Mouse (Mus musculus) liver, embryonic 13.5 days (tissue): ENCODE data around the gene Arhgap15. TPM values are rescaled to one million over a fixed set of nuclear protein-coding genes. Genes with fewer than 3 reads are reported as not detected.

ENCODE experiments used
- ATAC-seq: fragments of 200-750 bp; cut with Nextera tagmentation; 2 replicates; pipeline ENCODE4 v1.8.0; 2017; ENCODE audit warnings: low read depth, mild to moderate bottlenecking, moderate number of reproducible peaks, moderate library complexity
- DNase-seq: peaks from one replicate; pipeline ENCODE4 v3.0.0; 2022
- H3K27ac ChIP-seq: fragments of 300-500 bp; sonication (generic); 2 replicates; pipeline ENCODE4 v1.5.1; 2015; ENCODE audit warnings: moderate library complexity, mild to moderate bottlenecking, inconsistent platforms
- H3K27me3 ChIP-seq: fragments of 300-500 bp; sonication (generic); 2 replicates; pipeline ENCODE4 v1.6.1; 2015; ENCODE audit warnings: mild to moderate bottlenecking, inconsistent platforms
- H3K36me3 ChIP-seq: fragments of 300-500 bp; sonication (generic); 2 replicates; pipeline ENCODE4 v1.6.1; 2015; ENCODE audit warnings: mild to moderate bottlenecking, inconsistent platforms
- H3K4me1 ChIP-seq: fragments of 300-500 bp; sonication (generic); replicated peaks from 2 replicates; pipeline ENCODE4 v1.6.1; 2015; ENCODE audit warnings: inconsistent platforms
- H3K4me2 ChIP-seq: fragments of 300-500 bp; sonication (generic); 2 replicates; pipeline ENCODE4 v1.6.1; 2015; ENCODE audit warnings: inconsistent platforms, mild to moderate bottlenecking, moderate library complexity
- H3K4me3 ChIP-seq: fragments of 300-500 bp; sonication (generic); replicated peaks from 2 replicates; pipeline ENCODE4 v1.5.1; 2015; ENCODE audit warnings: mild to moderate bottlenecking, inconsistent platforms
- H3K9ac ChIP-seq: fragments of 300-500 bp; sonication (generic); 2 replicates; pipeline ENCODE4 v1.6.1; 2015; ENCODE audit warnings: mild to moderate bottlenecking, inconsistent platforms
- H3K9me3 ChIP-seq: fragments of 300-500 bp; sonication (generic); replicated peaks from 2 replicates; pipeline ENCODE4 v1.6.1; 2016; ENCODE audit warnings: inconsistent platforms
- WGBS: fragments of 180-500 bp; shearing (Covaris S2); methylation state at CpG from one replicate; pipeline ENCODE4 v1.1.7; 2015; ENCODE audit not compliant: insufficient replicate concordance; 5-methylcytosine and 5-hydroxymethylcytosine counted together
- polyA plus RNA-seq: library from polyadenylated mRNA; unstranded; fragments of >200 nt; fragmentation: Nextera tagmentation; extraction: Ambion mirVana; gene quantifications from 2 replicates; pipeline ENCODE4 v1.2.1, GENCODE M21; 2015

Arhgap15 gene
- polyA plus RNA-seq, 1 experiment from 2014 or later = 4.5 TPM

DNA sequence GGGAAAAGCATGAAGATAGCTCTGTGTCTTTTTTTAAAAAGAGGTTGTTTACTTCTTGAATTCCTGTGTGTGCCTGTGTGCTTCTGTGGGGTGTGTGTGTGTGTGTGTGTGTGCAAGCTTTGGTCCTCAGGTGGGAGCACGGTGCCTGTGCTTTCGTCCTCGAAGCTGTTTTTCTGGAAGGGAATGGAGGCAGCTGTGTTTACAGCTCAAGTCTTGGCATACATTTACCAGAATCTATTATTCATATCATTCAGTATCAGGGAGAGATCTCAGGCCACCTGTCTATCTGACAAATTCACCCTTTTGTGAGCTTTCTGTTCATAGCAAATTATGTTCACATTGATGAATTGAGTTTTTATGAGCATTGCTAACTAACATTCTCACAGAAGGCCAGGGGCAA is 550.5 kb downstream of the Arhgap15 start:
- Histone ChIP-seq H3K4me2 (no peak overlapping the region), H3K36me3 (no peaks in the 10 kb centered on the region), H3K27ac (no peak overlapping the region), H3K9me3 (no peaks in the 10 kb centered on the region), H3K4me1 (no peaks in the 10 kb centered on the region), H3K4me3 (no peak overlapping the region), H3K27me3 (no peaks in the 10 kb centered on the region), H3K9ac (no peak overlapping the region)
- WGBS = 80% methylated on average over 3 of the region's 3 CpGs
- DNase-seq (no peak), ATAC-seq (no peak)

DNA sequence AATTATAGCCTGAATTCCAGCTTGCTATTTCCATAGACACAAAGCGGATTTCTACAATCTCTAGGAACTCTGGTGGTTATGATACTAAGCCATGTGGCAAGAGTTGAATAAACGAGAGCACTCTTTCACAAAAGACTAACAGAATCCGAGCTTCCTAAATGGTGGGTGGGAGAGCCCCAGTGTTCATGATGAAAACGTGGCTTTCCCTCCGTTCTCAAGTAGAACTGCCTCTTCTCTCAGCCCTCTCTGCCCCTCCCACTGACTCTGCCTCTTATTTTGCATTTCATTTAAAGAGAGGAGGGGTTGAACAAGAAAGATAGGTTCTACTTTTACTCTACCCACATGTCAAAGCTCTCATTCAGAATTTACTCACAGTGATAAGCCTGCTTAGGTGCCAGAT is 551.3 kb downstream of the Arhgap15 start:
- no peaks in the 10 kb centered on the region for H3K4me1 ChIP-seq
- no peak overlapping the region for H3K27ac ChIP-seq
- no peak overlapping the region for H3K9ac ChIP-seq
- no peak for ATAC-seq
- no peak overlapping the region for H3K4me3 ChIP-seq
- no peaks in the 10 kb centered on the region for H3K9me3 ChIP-seq
- 50% methylated on average over 5 of the region's 5 CpGs for WGBS
- H3K4me2 ChIP-seq = no peak overlapping the region
- DNase-seq = no peak
- no peaks in the 10 kb centered on the region for H3K27me3 ChIP-seq
- H3K36me3 ChIP-seq = no peaks in the 10 kb centered on the region

- Histone ChIP-seq H3K27ac (no peak overlapping the region), H3K36me3 (no peaks in the 10 kb centered on the region), H3K4me2 (no peak overlapping the region), H3K9me3 (no peaks in the 10 kb centered on the region), H3K9ac (no peak overlapping the region), H3K4me1 (no peaks in the 10 kb centered on the region), H3K27me3 (no peaks in the 10 kb centered on the region), H3K4me3 (no peak overlapping the region)
- DNase-seq = no peak
- WGBS = 43% methylated on average over 6 of the region's 6 CpGs
- no peak for ATAC-seq
These were observed 551.8 kb downstream of the Arhgap15 start for GRCm38 (mm10) chr2:44300466-44300865.

GRCm38 (mm10) chr2:44304261-44304970 is 555.8 kb downstream of the Arhgap15 start:
- H3K9ac ChIP-seq = no peak overlapping the region
- H3K4me1 ChIP-seq = peaks cover 7% of the 10 kb centered on the region
- H3K9me3 ChIP-seq = no peaks in the 10 kb centered on the region
- no peaks in the 10 kb centered on the region for H3K36me3 ChIP-seq
- H3K27me3 ChIP-seq = no peaks in the 10 kb centered on the region
- no peak overlapping the region for H3K4me3 ChIP-seq
- DNase-seq (no peak), ATAC-seq (no peak)
- no peak overlapping the region for H3K4me2 ChIP-seq
- H3K27ac ChIP-seq = no peak overlapping the region
- 69% methylated on average over 9 of the region's 9 CpGs for WGBS

DNA sequence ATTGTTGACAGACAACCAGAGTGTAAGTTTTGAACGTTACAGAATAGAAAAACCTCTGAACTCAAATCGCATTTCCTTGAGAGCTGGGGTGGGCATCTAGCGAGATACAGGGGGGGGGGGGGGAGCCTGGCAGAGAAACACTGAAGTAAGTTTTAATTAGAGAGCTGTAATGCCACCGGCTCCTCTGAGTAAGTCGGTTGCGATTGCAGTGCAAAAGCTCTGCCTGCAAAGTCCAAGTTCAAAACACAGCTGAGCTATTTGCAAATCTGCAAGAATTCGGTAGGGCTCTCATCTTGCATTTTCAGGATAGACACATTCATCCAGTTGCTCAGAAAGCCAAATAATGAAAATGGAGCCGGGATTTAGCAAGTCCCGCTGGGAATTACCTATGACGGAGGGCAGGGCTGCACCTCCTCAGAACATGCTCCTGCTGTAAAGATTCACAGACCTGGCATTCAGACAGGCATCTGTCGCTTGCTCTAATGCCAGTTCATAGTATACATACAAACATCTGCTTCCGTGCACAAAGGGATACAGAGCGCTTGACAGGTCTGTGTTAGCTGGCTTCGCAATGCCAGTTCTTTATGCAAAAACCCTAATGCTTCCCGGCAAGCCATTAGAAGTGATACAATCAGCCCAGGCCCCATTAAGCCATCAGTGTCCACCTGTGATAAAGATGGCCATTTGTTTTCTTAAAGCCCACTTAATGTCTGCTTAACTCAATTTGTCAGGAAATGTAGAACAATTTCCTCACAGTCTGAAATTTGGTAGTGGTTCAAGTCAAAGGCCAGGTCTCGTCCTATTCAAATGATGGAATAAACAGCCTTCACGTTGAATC is 556.6 kb downstream of the Arhgap15 start:
- H3K4me1 ChIP-seq = peaks cover 7% of the 10 kb centered on the region
- 68% methylated on average over 17 of the region's 17 CpGs for WGBS
- no peak for DNase-seq
- H3K36me3 ChIP-seq = no peaks in the 10 kb centered on the region
- H3K4me3 ChIP-seq = no peak overlapping the region
- H3K27ac ChIP-seq = no peak overlapping the region
- no peaks in the 10 kb centered on the region for H3K27me3 ChIP-seq
- no peaks in the 10 kb centered on the region for H3K9me3 ChIP-seq
- ATAC-seq = no peak
- no peak overlapping the region for H3K9ac ChIP-seq
- H3K4me2 ChIP-seq = no peak overlapping the region

- peaks cover 10% of the 10 kb centered on the region for H3K4me1 ChIP-seq
- WGBS = 39% methylated on average over 2 of the region's 2 CpGs
- no peaks in the 10 kb centered on the region for H3K9me3 ChIP-seq
- no peak overlapping the region for H3K4me3 ChIP-seq
- no peak overlapping the region for H3K4me2 ChIP-seq
- H3K36me3 ChIP-seq = no peaks in the 10 kb centered on the region
- no peaks in the 10 kb centered on the region for H3K27me3 ChIP-seq
- ATAC-seq (no peak), DNase-seq (no peak)
- no peak overlapping the region for H3K9ac ChIP-seq
- no peak overlapping the region for H3K27ac ChIP-seq
These were observed 557.5 kb downstream of the Arhgap15 start for GRCm38 (mm10) chr2:44306137-44306536.

DNA sequence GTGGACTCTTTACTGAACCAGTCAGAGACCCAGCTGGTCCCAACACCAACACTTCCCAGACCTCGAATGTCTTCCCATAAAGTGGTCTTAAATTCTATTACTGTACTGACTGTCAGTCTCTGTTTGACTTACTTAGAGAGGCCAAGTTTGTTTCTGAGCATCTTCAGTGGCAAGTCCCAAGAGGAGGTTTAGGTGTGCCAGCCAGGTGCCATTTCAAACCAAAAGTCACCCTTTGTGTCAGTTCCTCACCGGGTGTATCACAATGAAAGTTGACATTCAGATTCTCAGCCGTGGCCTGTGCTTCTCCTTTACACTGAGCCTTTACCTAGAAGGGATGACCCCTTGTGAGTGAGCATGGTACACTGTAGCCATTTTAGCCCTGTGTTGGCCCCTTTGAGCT is 560.5 kb downstream of the Arhgap15 start:
- no peaks in the 10 kb centered on the region for H3K27me3 ChIP-seq
- no peak overlapping the region for H3K4me3 ChIP-seq
- no peaks in the 10 kb centered on the region for H3K36me3 ChIP-seq
- peaks cover 21% of the 10 kb centered on the region for H3K4me1 ChIP-seq
- no peak overlapping the region for H3K9ac ChIP-seq
- 69% methylated on average over 3 of the region's 3 CpGs for WGBS
- DNase-seq (no peak), ATAC-seq (no peak)
- no peak overlapping the region for H3K27ac ChIP-seq
- H3K4me2 ChIP-seq = no peak overlapping the region
- no peaks in the 10 kb centered on the region for H3K9me3 ChIP-seq

GRCm38 (mm10) chr2:44309556-44309955 is 560.9 kb downstream of the Arhgap15 start:
- no peaks in the 10 kb centered on the region for H3K36me3 ChIP-seq
- peaks cover 23% of the 10 kb centered on the region for H3K4me1 ChIP-seq
- H3K4me2 ChIP-seq = no peak overlapping the region
- no peaks in the 10 kb centered on the region for H3K9me3 ChIP-seq
- 70% methylated on average over 1 of the region's 1 CpGs for WGBS
- no peak overlapping the region for H3K9ac ChIP-seq
- H3K4me3 ChIP-seq = no peak overlapping the region
- H3K27me3 ChIP-seq = no peaks in the 10 kb centered on the region
- no peak for DNase-seq
- no peak for ATAC-seq
- H3K27ac ChIP-seq = no peak overlapping the region

DNA sequence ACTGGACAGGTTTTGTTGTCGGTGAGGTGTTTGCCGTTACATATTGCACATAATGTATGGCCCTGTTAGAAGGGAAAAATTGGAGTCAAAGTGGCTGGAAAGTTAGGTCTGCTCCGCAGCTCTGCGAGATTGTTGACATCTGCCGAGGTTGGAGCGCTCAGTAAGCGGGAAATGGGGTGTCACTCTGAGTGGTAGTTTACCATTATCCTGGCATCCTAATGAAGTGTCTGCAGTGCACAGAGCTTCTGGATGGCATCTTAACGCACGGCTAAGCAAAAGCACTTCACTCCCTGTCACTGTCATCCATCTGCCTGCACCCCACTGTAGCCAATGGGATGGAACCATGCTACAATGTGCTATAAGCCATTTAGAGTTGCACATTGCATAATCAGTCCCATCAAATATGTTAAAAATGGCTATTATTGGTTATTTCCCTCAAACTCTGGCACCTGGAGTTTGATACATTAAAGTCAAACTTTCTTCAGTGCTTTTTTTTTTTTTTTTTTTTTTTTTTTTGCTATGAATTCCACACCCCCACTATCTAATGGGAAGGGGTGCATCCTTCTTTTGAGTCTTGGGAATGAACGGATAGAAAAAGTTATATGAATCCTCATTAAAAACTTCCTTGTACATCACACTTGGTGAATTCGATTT is 561.6 kb downstream of the Arhgap15 start:
- H3K9ac ChIP-seq = no peak overlapping the region
- H3K27ac ChIP-seq = no peak overlapping the region
- no peaks in the 10 kb centered on the region for H3K9me3 ChIP-seq
- ATAC-seq (no peak), DNase-seq (no peak)
- H3K4me2 ChIP-seq = no peak overlapping the region
- no peaks in the 10 kb centered on the region for H3K27me3 ChIP-seq
- 86% methylated on average over 11 of the region's 11 CpGs for WGBS
- no peaks in the 10 kb centered on the region for H3K36me3 ChIP-seq
- no peak overlapping the region for H3K4me3 ChIP-seq
- H3K4me1 ChIP-seq = peaks cover 25% of the 10 kb centered on the region

GRCm38 (mm10) chr2:44311216-44311615 is 562.6 kb downstream of the Arhgap15 start:
- WGBS = 44% methylated on average over 10 of the region's 10 CpGs
- ATAC-seq (no peak), DNase-seq (no peak)
- no peak overlapping the region for H3K27ac ChIP-seq
- H3K9ac ChIP-seq = no peak overlapping the region
- H3K27me3 ChIP-seq = no peaks in the 10 kb centered on the region
- H3K9me3 ChIP-seq = no peaks in the 10 kb centered on the region
- peaks cover 25% of the 10 kb centered on the region for H3K4me1 ChIP-seq
- H3K4me3 ChIP-seq = no peak overlapping the region
- no peaks in the 10 kb centered on the region for H3K36me3 ChIP-seq
- H3K4me2 ChIP-seq = no peak overlapping the region

- Histone ChIP-seq H3K36me3 (no peaks in the 10 kb centered on the region), H3K4me1 (peaks cover 25% of the 10 kb centered on the region), H3K27ac (no peak overlapping the region), H3K9ac (no peak overlapping the region), H3K4me3 (no peak overlapping the region), H3K4me2 (no peak overlapping the region), H3K27me3 (no peaks in the 10 kb centered on the region), H3K9me3 (no peaks in the 10 kb centered on the region)
- WGBS = 15% methylated on average over 3 of the region's 3 CpGs
- DNase-seq (peak; percentile 33), ATAC-seq (peak; percentile 94)
These were observed 564.9 kb downstream of the Arhgap15 start for GRCm38 (mm10) chr2:44313573-44313972.
